Mouse (Mus musculus): ENCODE data around the gene Dhcr24.

- TF ChIP-seq CTCF (IDR thresholded peaks at IDR 0.05; ENCODE audit: borderline replicate concordance, extremely low read depth, insufficient read depth, insufficient read length): no peak
- TF ChIP-seq POLR2A (IDR thresholded peaks at IDR 0.05; ENCODE audit: borderline replicate concordance, extremely low read depth, insufficient read depth, insufficient read length, poor library complexity, severe bottlenecking): no peak
Measured at GRCm38 (mm10) chr4:106545817-106546373, 14.9 kb upstream of the Dhcr24 start.
